Mouse (Mus musculus) bone marrow, adult 2 months (tissue): ENCODE data around the gene Mrpl39.

Experiments
- CTCF ChIP-seq: fragments of 200-500 bp; IDR thresholded peaks from 2 replicates; pipeline ENCODE4 v1.5.1; 2011; ENCODE audit warnings: low read length, control low read depth; ENCODE audit not compliant: control insufficient read depth, insufficient read depth
- POLR2A ChIP-seq: fragments of 200-500 bp; IDR thresholded peaks from 2 replicates; pipeline ENCODE4 v1.6.1; 2011; ENCODE audit warnings: low read depth, mild to moderate bottlenecking, control low read depth, low read length, borderline replicate concordance; ENCODE audit not compliant: control insufficient read depth

DNA sequence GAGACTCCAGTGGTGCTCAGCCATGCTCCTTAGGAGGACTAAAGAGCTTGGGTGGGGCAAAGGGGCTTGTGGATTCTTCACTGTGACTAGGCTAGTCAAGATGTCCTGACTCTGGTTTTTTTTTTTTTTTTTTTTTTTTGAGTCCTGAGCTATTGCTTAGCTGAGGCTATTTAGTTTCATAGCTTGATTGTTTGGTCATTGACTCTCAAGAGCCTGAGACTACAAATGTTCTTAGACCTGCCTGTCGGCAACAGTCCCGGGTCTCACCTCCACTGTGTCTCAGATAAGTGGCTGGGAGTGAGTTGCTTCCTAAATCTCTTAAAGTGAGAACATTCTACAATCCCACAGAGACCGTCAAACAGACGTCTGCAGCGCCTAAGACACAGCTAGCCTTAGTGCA lies 30.0 kb downstream of the Mrpl39 start:
- no peak for TF ChIP-seq CTCF
- TF ChIP-seq POLR2A, result no peak
